Mouse (Mus musculus) forebrain, embryonic 15.5 days (tissue): Measurements from ENCODE around the gene Bcl6. TPM values are rescaled to one million over a fixed set of nuclear protein-coding genes. Genes with fewer than 3 reads are reported as not detected.

Source experiments
- ATAC-seq: fragments of 200-750 bp; cut with Nextera tagmentation; replicated peaks from 2 replicates; pipeline ENCODE4 v1.8.0; 2017; ENCODE audit warnings: mild to moderate bottlenecking, moderate TSS enrichment, moderate library complexity
- H3K27ac ChIP-seq: fragments of 300-500 bp; sonication (generic); replicated peaks from 2 replicates; pipeline ENCODE4 v1.5.1; 2015; ENCODE audit warnings: mild to moderate bottlenecking, inconsistent platforms
- H3K27me3 ChIP-seq: fragments of 300-500 bp; sonication (generic); 2 replicates; pipeline ENCODE4 v1.6.1; 2015; ENCODE audit warnings: inconsistent platforms
- H3K36me3 ChIP-seq: fragments of 300-500 bp; sonication (generic); 2 replicates; pipeline ENCODE4 v1.6.1; 2015; ENCODE audit warnings: mild to moderate bottlenecking, inconsistent platforms
- H3K4me1 ChIP-seq: fragments of 300-500 bp; sonication (generic); 2 replicates; pipeline ENCODE4 v1.6.1; 2015; ENCODE audit warnings: inconsistent platforms
- H3K4me2 ChIP-seq: fragments of 300-500 bp; sonication (generic); replicated peaks from 2 replicates; pipeline ENCODE4 v1.6.1; 2015; ENCODE audit warnings: mild to moderate bottlenecking, inconsistent platforms
- H3K4me3 ChIP-seq: fragments of 300-500 bp; sonication (generic); 2 replicates; pipeline ENCODE4 v1.5.1; 2015; ENCODE audit warnings: mild to moderate bottlenecking, inconsistent platforms
- H3K9ac ChIP-seq: fragments of 300-500 bp; sonication (generic); replicated peaks from 2 replicates; pipeline ENCODE4 v1.6.1; 2015; ENCODE audit warnings: mild to moderate bottlenecking, inconsistent platforms
- H3K9me3 ChIP-seq: fragments of 300-500 bp; sonication (generic); 2 replicates; pipeline ENCODE4 v1.6.1; 2016; ENCODE audit warnings: inconsistent platforms
- WGBS: fragments of 180-500 bp; shearing (Covaris S2); methylation state at CpG from one replicate; pipeline ENCODE4 v1.1.7; 2015; ENCODE audit warnings: mixed read lengths; 5-methylcytosine and 5-hydroxymethylcytosine counted together
- polyA plus RNA-seq: library from polyadenylated mRNA; unstranded; fragments of >200 nt; fragmentation: Nextera tagmentation; extraction: Ambion mirVana; gene quantifications from 2 replicates; pipeline ENCODE4 v1.2.1, GENCODE M21; 2015

Bcl6 gene
- polyA plus RNA-seq, 1 experiment from 2014 or later, result 2.6 TPM

DNA sequence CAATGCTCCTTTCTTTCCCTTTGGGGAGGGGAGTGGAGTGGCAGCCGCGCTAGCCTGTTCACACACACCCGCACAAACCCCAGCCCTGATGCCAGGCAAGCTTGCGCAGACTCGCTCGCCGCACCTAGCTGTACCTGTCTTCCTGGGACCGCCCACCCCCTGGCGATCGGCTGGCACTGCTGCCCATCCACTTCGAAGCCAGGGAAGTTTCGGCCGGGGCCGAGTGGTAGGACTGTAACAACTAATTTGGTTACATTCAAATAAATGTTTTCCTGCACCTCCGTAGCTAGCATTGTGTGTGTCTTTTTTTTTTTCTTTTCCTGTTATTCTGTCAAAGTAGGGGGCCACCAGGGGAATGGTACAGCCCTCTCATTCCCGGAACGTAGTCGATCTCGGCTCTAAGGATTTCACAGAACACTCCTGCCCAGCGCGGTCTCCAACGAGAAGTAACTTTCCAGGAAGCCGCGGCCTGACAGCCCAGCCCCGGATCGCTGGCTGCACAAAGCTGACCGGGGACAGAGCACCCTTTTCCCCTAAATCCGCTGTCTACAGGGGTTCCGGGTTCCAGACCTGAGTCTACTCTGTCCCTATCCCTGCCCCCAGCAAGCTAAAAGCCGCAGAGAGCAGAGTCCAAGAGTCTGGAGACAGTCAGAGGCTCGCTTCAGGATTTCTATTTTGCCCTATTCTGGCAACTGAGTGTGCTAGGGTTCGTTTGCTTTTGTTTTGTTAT, 7.5 kb downstream of the Bcl6 start:
- peaks cover 19% of the 10 kb centered on the region; the same call in 1 of the 2 replicates for H3K27me3 ChIP-seq
- peaks cover 58% of the 10 kb centered on the region for H3K4me1 ChIP-seq
- peak overlapping the region; percentile 75 for H3K4me3 ChIP-seq
- H3K36me3 ChIP-seq, result no peaks in the 10 kb centered on the region
- no peak for ATAC-seq
- peak overlapping the region; percentile 76 for H3K4me2 ChIP-seq
- H3K9me3 ChIP-seq, result no peaks in the 10 kb centered on the region
- 1% methylated on average over 32 of the region's 32 CpGs for WGBS
- no peak overlapping the region for H3K27ac ChIP-seq
- H3K9ac ChIP-seq, result peak overlapping the region; percentile 39

DNA sequence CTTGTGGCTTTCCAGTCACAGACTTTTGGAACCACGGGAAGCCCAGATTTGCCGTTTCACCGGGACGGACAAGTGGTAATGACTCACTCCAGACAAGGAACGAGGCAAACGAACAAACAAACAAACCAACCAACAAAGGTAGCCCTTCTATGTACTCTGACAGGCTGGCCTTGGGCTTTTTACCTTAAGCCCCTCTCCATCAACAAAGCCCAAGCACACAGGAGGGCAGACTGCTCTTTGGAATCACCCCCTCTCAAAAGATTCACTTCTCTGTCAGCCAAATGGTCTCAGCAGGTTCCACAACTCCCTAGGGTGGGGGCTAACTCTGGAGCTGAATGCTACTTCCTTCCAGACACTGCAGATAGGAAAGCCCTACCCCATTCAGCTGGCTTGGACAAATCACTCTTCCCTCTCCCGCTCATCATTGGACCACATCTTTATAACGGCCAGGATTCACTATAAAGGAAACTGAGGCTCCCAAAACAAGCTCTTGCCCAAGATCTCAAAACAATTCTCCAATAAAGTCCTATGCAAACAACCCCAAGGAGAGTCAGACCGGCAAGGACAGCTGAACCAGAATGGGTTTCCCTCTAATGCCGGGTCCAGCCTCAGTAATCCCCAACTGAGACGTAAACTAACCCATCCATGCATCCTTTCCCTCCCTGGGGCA, 8.3 kb downstream of the Bcl6 start:
- Histone ChIP-seq H3K27ac (no peak overlapping the region), H3K9ac (peak overlapping the region; percentile 39; the same call in 1 of the 2 replicates), H3K4me2 (peak overlapping the region; percentile 76), H3K36me3 (no peaks in the 10 kb centered on the region), H3K27me3 (peaks cover 19% of the 10 kb centered on the region; the same call in 1 of the 2 replicates), H3K9me3 (no peaks in the 10 kb centered on the region), H3K4me1 (peaks cover 50% of the 10 kb centered on the region), H3K4me3 (peak overlapping the region; percentile 75)
- WGBS, result 14% methylated on average over 11 of the region's 11 CpGs
- no peak for ATAC-seq

DNA sequence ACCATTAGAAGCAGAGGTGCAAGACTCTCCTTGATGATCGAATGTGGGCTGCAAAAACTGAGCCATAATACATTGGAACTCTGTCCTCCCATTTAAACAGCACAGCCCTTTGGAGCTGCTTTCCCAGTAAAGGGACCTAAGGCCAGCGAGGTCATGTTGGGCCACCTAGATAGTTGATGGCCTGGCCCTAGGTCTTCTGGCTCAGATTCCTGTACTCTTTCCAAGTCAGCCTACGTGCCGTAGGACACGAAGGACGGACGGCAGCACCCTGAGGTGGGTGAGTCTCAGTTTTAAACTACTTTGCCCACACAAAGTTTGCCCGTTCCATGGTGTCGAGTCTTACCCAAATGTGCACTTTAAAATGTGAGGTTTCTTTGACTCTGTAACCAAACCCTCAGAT, 9.2 kb downstream of the Bcl6 start:
- H3K36me3 ChIP-seq, result no peaks in the 10 kb centered on the region
- no peak for ATAC-seq
- WGBS, result 89% methylated on average over 9 of the region's 9 CpGs
- no peaks in the 10 kb centered on the region for H3K9me3 ChIP-seq
- no peak overlapping the region for H3K4me2 ChIP-seq
- peaks cover 42% of the 10 kb centered on the region for H3K4me1 ChIP-seq
- no peak overlapping the region for H3K27ac ChIP-seq
- no peak overlapping the region for H3K9ac ChIP-seq
- H3K27me3 ChIP-seq, result peaks cover 13% of the 10 kb centered on the region; the same call in 1 of the 2 replicates
- no peak overlapping the region for H3K4me3 ChIP-seq

DNA sequence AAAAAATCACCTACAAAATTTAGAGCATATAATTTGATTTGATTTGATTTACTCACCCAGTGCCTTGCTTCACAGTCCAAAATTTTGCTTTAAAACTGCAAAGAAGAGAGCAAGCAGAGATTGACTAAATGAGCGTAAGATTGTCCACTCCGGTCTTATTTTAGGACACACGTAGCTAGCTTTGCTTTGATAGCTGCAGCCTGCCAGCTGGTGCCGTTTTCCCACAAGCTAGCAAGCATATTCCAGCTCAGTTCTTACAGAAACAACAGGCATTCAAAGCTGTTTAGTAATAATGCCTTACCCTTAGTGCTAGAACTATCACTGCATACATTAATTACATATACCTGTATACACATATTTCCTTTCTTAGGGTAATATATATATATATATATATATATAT, 10.2 kb downstream of the Bcl6 start:
- H3K9ac ChIP-seq, result no peak overlapping the region
- no peaks in the 10 kb centered on the region for H3K36me3 ChIP-seq
- ATAC-seq, result no peak
- peaks cover 13% of the 10 kb centered on the region; the same call in 1 of the 2 replicates for H3K27me3 ChIP-seq
- H3K4me3 ChIP-seq, result no peak overlapping the region
- 75% methylated on average over 4 of the region's 4 CpGs for WGBS
- no peaks in the 10 kb centered on the region for H3K9me3 ChIP-seq
- peaks cover 32% of the 10 kb centered on the region for H3K4me1 ChIP-seq
- no peak overlapping the region for H3K4me2 ChIP-seq
- H3K27ac ChIP-seq, result no peak overlapping the region

DNA sequence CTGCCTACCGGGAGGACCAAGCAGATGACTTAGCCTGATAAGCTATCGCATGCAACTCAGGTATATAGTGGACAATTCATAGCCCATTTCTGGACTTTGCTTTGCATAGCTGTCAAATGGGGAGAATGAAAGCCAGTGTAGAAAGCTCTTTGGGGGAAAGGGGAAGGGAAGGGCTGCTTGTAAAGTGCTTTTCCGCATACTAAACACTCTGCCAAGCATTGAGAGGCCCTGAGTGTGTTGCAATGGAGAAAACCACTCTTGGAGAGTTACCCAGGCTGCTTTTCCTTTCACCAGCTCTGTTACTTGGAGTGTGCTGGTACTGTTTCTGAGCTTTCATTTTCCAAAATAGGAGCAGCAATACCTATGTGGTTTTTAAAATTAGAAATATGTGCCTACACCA, 10.9 kb downstream of the Bcl6 start:
- H3K9me3 ChIP-seq, result no peaks in the 10 kb centered on the region
- no peaks in the 10 kb centered on the region for H3K36me3 ChIP-seq
- H3K27ac ChIP-seq, result no peak overlapping the region
- H3K27me3 ChIP-seq, result peaks cover 13% of the 10 kb centered on the region; the same call in 1 of the 2 replicates
- no peak for ATAC-seq
- H3K9ac ChIP-seq, result no peak overlapping the region
- no peak overlapping the region for H3K4me2 ChIP-seq
- 81% methylated on average over 3 of the region's 3 CpGs for WGBS
- H3K4me3 ChIP-seq, result no peak overlapping the region
- peaks cover 25% of the 10 kb centered on the region for H3K4me1 ChIP-seq

DNA sequence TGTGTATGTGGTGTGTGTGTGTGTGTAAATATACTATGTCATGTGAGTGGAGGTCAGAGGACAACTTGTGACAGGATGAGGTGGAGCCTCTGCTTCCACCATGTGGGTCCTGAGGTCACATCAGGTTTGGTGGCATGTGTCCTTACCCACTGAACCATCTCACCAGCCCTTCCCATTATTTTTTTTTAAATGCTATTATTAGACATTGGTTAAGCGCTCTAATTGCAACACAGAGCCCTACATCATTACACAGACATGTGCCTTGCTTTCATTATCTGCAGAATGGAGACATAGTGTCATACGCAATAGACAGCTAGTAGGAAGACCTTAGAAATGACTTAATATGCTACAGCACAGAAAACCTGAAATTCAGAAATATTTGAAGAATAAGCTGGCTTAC, 12.5 kb downstream of the Bcl6 start:
- Histone ChIP-seq H3K4me3 (no peak overlapping the region), H3K9me3 (no peaks in the 10 kb centered on the region), H3K36me3 (no peaks in the 10 kb centered on the region), H3K27me3 (peaks cover 13% of the 10 kb centered on the region; the same call in 1 of the 2 replicates), H3K4me2 (no peak overlapping the region), H3K27ac (no peak overlapping the region), H3K9ac (no peak overlapping the region), H3K4me1 (peaks cover 11% of the 10 kb centered on the region)
- ATAC-seq, result no peak
- WGBS, result 92% methylated on average over 2 of the region's 2 CpGs

DNA sequence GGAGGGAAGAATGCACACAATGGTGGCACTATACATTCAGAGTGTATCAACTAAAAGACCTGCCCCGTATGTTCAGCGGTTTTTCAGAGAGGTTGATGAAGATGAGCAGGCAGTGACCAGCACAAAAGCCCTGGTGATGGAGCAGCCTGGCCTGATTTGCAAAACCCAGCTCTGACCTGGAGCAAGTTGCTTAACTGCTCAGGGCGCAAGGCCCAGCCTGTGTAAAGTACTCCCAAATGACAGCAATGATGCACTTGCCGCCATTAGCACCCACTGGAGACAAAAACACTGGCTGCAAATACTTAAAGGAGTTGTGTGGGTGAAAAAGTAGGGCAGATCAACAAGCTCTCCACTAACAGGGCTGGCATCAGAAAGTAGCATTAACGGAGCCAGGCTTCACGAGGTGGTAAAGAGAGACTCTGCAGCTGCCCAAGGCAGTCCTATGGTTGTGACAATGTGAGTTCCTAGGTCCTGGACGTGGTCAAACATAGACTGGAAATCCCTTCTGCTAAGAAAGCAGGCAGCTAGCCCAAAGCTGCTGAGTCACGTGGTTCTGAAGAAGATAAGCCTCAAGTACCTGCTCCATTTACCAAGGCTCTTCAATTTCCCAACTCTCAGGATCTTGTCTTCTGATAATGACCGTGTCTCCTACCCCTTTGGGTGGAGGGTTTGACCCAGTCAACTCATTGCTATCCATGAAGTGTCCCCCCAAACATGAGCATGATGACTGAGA, 14.9 kb downstream of the Bcl6 start:
- Histone ChIP-seq H3K4me1 (no peaks in the 10 kb centered on the region), H3K9ac (no peak overlapping the region), H3K4me3 (no peak overlapping the region), H3K36me3 (no peaks in the 10 kb centered on the region), H3K27me3 (no peaks in the 10 kb centered on the region), H3K27ac (no peak overlapping the region), H3K4me2 (no peak overlapping the region), H3K9me3 (no peaks in the 10 kb centered on the region)
- no peak for ATAC-seq
- WGBS, result 90% methylated on average over 9 of the region's 9 CpGs

DNA sequence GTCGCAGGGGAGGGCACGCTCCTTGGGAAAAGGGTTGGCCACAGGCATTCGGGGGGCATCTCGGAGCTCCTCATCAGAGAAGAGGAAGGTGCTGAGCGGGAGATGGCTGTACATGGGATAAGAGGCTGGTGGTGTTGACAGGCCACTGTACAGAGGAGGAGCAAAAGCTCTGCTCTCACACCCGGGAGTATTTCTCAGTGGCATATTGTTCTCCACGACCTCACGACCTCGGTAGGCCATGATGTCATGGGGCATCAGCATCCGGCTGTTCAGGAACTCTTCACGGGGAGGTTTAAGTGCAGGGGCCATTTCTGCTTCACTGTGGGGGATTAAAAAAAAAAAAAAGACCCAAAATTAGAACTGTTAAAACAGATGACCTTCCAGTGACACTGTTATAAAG, 15.8 kb downstream of the Bcl6 start:
- H3K9me3 ChIP-seq, result no peaks in the 10 kb centered on the region
- ATAC-seq, result no peak
- 83% methylated on average over 11 of the region's 11 CpGs for WGBS

DNA sequence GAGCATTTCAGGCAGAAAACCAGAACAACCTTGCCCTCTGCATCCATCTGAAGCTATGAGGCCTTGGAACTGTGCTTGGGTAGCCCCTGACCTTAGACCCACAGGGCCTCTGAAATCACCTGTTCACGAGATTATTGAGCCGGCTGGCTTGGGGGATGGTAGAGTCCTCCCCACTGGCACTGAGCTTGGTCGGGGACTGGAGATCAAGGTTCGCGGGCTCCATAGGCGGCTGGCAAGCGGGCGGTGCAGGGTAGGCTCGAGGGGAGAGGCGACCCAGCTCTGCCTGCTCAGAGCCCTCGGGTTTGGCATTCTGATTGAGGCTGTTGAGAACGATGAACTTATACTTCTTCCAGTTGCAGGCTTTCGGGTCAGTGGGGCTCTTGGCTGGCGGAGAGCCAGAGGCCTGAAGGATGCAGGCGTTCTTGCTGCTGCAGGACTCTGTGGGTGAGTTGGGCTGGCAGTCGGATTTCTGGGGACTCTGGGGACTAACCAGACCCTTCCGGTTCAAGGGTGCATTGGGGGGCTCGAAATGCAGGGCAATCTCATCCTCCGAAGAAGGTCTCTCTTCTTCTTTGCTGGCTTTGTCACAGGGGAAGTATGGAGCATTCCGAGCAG, 16.4 kb downstream of the Bcl6 start:
- H3K4me2 ChIP-seq, result no peak overlapping the region
- no peaks in the 10 kb centered on the region for H3K4me1 ChIP-seq
- H3K27ac ChIP-seq, result no peak overlapping the region
- no peaks in the 10 kb centered on the region for H3K27me3 ChIP-seq
- H3K4me3 ChIP-seq, result no peak overlapping the region
- WGBS, result 79% methylated on average over 20 of the region's 20 CpGs
- H3K9ac ChIP-seq, result no peak overlapping the region
- no peak for ATAC-seq
- H3K9me3 ChIP-seq, result no peaks in the 10 kb centered on the region
- peaks cover 3% of the 10 kb centered on the region; the same call in 1 of the 2 replicates for H3K36me3 ChIP-seq

More for the DNA sequence above, 15.8 kb downstream of the Bcl6 start:
- Histone ChIP-seq H3K4me3 (no peak overlapping the region), H3K27ac (no peak overlapping the region), H3K27me3 (no peaks in the 10 kb centered on the region), H3K4me2 (no peak overlapping the region), H3K9ac (no peak overlapping the region), H3K4me1 (no peaks in the 10 kb centered on the region), H3K36me3 (peaks cover under 1% of the 10 kb centered on the region; the same call in 1 of the 2 replicates)

DNA sequence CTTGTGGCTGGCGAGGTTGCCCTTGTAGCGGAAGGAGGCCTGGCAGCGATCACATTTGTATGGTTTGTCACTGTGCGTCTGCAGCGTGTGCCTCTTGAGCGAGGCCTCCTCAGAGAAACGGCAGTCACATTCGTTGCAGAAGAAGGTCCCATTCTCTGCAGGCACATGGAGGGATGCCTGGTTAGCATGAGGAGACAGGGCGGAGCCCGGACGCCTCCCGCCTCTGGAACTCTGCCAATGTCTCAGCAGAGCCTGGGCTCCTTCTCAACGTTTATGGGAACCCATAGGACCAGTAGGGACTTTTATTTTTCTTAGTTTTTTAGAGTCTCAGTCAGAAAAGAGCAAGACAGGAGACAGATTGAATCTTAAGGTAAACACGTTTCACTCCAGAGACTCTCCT, 18.7 kb downstream of the Bcl6 start:
- peaks cover 3% of the 10 kb centered on the region for H3K36me3 ChIP-seq
- H3K4me1 ChIP-seq, result no peaks in the 10 kb centered on the region
- no peaks in the 10 kb centered on the region for H3K9me3 ChIP-seq
- H3K4me2 ChIP-seq, result no peak overlapping the region
- no peak overlapping the region for H3K4me3 ChIP-seq
- H3K27ac ChIP-seq, result no peak overlapping the region
- no peaks in the 10 kb centered on the region for H3K27me3 ChIP-seq
- WGBS, result 73% methylated on average over 14 of the region's 14 CpGs
- no peak for ATAC-seq
- no peak overlapping the region for H3K9ac ChIP-seq

DNA sequence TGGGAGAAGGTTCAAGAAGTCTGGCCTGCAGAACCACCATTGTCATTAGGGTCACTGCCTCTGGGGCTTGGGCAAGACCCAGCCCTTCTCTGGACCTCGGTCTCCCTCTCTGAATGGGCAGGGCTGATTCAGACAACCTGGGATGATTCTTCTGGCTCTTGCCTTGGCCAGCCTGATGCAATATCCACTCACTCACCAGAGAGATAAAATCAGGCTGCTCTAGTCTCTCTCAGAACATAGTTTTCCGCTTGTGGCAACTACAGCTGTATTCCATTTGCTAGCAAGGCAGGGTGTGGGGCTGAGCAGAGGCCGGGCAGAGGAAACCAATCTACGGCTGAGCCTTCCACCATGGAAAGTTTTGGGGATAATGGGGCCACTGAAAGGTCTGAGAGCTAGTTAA, 19.8 kb downstream of the Bcl6 start:
- Histone ChIP-seq H3K9ac (no peak overlapping the region), H3K27ac (no peak overlapping the region), H3K4me1 (0 out of 2 replicates have a peak, but pooled peaks cover 5% of the 10 kb centered on the region), H3K9me3 (no peaks in the 10 kb centered on the region), H3K36me3 (peaks cover 3% of the 10 kb centered on the region), H3K4me2 (no peak overlapping the region), H3K4me3 (no peak overlapping the region), H3K27me3 (no peaks in the 10 kb centered on the region)
- ATAC-seq, result no peak
- 77% methylated on average over 4 of the region's 4 CpGs for WGBS

DNA sequence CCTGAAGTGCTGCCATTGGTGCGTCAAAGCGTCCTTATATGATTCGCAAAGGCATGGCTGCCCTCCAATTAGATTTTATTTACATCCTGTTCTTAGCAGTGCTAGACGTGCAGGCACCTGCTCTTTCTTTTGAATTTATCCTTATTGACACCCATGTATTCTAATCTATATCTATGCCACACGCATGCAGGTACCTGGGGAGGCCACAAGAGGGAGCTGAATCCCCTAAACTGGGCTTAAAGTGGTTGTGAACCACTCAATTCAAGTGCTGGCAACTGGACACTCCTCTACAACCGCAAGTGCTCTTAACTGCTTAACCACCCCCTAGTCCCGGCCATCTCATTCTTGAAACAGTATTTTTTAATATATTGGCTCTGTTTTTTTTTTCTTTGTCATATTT, 21.4 kb downstream of the Bcl6 start:
- WGBS, result 76% methylated on average over 7 of the region's 7 CpGs
- Histone ChIP-seq H3K4me3 (no peak overlapping the region), H3K9ac (no peak overlapping the region), H3K27me3 (no peaks in the 10 kb centered on the region), H3K27ac (no peak overlapping the region), H3K9me3 (no peaks in the 10 kb centered on the region), H3K4me2 (no peak overlapping the region), H3K36me3 (peaks cover 3% of the 10 kb centered on the region), H3K4me1 (0 out of 2 replicates have a peak, but pooled peaks cover 5% of the 10 kb centered on the region)
- no peak for ATAC-seq
